Mouse (Mus musculus) right cerebral cortex, postnatal 36 days (tissue): ENCODE results near the gene Bahcc1.

Experiments
- DNase-seq, 2 experiments: peaks; one replicate each; pipeline ENCODE4 v3.0.0; 2022; ENCODE audit warnings: low spot score in 2 of 2, mixed read lengths in 1 of 2

The Bahcc1 gene

DNA sequence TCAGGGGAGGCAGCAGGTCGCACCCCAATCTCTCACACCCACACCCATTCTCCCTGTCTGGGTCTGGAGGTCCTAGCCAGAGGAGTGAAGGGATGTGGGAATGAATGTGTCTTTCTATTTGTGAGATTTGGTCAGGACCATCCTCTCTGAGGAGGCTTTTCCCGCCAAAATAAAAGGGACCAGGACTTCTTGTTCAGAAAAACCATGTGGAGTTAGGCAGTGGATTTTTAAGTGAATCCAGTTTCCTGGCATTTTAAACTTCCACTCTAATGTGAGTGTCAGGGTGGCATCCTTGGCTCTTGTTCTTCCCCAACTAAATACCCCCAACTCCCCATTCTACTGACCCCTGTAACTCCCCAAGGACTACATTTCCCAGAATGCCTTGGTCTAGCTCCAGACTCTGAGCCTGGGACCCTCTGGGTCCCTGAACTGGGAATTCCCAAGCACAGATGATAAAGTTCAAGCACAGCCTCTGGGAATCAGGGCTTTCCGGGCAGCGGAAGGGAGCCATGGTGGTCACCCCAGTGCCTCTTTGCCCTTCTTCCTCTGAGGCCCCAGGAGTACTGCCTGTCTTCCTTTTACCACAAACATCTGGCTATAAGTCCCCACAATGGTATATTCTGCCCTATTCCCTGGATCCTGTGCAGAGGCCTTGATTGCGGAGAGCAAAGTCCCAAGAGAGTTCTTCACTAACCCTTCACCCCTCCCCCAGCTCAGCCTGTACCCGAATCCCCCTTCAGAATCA is 9.4 kb downstream of the Bahcc1 start:
- DNase-seq = no peak

DNA sequence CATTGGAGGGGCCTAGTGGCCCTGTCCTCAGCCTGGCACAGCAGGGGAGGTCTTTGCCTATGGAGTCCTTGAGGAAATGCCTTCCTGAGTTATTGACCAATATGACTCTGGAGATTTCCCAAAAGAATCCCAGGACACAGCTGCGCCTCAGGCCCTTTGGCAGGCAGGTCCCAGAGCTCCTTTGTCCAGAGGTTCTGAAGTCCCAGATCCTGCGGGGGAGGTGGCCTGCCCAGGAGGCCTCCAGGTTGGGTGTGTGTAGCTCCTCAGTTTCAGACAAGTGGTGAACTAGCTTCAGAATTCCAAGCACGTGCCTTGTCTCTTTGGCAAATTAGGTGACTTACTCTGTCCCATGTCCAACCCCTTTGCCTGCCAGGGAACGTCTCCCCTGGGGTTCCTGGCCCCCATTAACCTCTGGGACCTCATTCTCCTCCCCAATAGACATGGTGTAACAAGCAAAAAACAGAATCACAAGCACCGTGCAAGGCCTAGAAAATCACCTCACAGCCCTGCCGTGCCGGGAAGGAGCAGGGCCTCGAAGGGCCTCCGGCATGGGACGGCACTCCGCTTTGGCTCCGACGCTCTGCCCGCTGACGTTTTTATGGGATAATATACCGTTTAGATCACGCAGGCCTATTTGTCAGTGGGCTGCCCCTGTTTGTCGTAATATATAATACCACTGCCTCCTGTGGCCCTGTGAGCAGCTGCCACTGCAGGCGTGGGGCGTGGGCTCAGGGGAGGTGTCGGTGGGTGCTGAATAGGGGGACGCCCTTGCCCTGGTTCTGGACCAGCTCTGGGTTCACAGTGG is 10.2 kb downstream of the Bahcc1 start:
- DNase-seq = no peak

GRCm38 (mm10) chr11:120243531-120243820 is 10.7 kb downstream of the Bahcc1 start:
- DNase-seq = no peak

DNA sequence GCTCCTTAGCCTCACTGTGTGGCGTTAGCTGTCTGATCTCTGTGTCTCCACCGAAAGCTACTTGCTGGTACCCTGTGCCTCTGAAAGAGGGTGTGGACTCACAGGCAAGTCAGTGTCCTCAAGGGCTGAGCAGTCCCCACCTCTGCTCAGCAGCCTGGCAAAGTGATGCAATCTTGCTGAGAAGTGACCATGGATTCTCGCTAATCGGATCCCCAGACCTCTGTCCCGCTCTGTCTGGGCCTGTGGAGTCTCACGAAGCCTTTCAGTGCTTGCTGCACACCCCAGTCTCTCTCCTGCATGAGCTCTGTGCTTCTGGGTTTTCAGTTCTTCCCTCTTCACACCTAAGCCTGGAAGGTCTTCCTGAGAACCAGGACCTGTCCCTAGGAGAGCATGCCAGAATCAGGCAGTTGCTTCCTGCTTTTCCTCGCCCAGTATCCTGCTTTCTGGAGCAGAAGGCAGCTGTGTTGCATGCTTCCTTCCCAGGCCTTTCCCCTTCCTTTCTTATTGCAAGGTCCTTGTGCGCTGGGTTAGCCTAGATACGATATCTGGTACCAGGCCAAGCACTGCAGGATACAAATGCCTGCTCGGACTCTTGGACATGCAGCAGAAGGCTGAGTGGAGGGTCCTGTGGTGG is 15.5 kb downstream of the Bahcc1 start:
- no peak for DNase-seq

DNA sequence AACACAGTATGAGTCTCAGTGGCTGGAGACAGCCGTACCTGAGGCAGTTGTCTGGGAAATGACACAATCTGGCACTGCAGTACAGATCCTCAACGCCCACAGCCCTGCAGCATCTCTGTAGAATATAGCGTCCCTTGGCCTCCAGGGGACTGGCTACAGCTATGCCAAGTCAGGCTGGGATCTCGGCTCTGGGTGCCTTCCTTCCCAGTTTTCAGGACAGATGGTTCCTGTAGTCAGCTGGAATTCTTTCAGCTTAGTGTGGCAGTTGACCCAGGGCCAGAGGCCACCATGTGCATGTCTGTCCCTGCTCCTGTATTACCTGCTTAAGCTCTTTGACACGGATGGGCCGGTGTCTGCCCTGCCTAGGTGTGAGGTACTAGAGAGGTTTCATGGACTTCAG is 16.2 kb downstream of the Bahcc1 start:
- DNase-seq = no peak

DNA sequence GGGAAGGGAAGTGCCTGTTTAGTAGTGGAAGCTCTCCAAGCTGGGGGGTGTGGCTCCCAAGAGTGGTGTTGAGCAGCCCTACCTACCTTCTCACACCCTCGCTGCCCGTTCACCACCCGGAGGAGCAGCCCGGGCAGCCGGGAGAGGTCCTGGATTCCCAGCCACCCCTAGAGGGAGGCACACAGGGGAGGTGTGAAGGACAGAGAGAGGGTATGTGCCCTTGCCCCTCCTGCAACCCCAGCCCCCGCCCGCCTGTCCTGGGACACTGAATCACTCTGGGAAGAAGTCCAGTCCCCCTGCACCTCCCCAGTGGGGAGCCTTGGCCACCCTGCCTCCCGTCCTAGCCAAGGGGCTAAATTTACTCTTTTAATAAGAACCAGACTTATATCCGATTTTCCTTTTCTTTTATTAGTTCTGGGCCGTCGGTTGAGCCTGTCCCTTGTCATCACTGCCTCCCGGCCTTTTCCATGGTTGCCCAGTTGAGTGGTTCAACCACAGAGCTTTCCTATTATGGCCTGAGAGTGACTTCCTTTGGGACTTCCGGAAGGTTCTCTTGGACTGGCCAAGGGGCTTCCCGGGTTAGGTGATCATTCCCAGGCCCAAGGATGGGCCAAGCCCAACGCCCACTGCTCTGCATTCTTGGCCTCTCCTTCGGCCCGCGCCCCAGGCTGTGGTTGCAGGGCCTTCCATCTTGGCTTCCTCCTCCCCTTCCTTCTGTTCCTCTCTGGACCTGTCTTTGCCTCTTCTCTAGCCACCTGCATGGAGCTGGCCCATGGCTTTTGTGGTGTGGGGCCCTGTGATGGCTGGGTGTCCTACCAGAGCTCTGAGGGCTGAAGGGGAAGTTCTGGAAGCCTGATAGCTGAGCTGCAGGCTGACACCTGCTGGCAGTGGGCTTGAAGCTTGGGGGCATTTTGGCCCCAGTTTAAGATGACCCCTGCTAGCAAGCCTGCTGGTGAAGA is 18.5 kb downstream of the Bahcc1 start:
- DNase-seq = no peak

DNA sequence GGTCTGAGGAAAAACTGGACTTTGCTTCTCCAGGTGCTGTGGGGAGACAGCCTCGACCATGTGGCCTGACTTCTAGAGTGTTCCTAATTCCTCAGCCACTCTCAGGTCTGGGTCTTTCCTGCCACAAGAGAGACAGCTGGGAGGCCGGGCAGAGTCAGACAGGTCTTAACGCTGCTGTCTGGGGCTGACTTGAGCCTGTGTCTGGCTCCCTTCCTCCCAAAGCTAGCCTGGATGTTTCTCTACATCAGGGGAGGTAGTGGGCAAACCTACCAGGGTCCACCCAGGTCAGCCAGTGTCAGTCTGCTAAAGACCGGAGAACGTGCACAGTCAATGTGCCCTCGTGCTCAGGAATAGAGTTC is 19.2 kb downstream of the Bahcc1 start:
- no peak for DNase-seq

- DNase-seq = no peak
These were observed 19.7 kb downstream of the Bahcc1 start for GRCm38 (mm10) chr11:120252398-120252797.

- no peak for DNase-seq
These were observed 20.3 kb downstream of the Bahcc1 start for GRCm38 (mm10) chr11:120252843-120253645.

DNA sequence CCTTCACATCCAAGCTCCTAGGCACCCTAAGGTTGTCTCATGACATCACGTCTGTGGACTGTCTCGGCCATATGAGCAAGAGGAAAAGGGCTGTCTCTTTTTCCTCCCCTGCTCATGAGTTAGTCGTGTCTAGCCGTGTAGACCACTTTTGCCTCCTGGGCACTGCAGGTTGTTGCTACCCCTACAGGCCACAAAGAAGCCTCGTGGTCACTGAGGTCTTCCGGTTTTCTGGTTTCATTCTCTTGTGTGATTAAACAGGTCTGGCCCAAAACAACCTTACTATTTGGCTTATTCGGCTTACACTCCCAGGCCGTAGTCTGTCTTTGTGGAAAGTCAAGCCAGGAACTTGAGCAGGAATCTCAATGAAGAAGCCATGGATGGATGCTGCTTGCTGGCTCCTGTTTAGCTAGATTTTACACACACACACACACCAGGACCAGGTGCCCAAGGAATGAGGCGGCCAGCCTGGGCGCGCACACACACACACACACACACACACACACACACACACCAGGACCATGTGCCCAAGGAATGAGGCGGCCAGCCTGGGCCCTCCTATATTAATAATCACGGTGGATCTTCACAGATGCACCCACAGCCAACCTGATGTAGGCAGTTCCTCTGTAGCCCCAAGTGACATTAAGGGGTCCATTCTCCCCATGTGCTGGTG is 21.0 kb downstream of the Bahcc1 start:
- DNase-seq = no peak

GRCm38 (mm10) chr11:120254420-120254819 is 21.7 kb downstream of the Bahcc1 start:
- DNase-seq = no peak

- DNase-seq = no peak
These were observed 22.3 kb downstream of the Bahcc1 start for GRCm38 (mm10) chr11:120255038-120255437.

DNA sequence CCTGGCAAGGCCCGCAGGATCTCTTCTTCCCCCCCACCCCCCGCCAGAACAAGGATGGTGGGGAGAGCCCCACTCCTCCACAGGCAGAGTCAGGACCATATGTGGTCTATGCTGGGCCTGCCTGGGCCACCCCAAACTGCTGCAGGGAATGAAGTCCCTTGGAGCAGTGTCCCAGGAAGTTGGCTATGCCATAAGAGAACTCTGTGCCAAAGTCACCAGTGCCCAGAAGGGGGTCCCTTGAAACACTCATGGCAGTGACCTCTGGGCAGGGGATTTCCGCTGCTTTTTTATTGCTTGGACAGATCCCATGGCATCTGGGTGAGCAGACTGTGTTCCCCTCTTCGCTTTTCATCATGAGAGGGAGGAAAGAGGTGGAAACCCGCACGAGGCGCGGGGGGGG is 22.8 kb downstream of the Bahcc1 start:
- no peak for DNase-seq

- DNase-seq = no peak
These were observed 23.4 kb downstream of the Bahcc1 start for GRCm38 (mm10) chr11:120256108-120256507.

DNA sequence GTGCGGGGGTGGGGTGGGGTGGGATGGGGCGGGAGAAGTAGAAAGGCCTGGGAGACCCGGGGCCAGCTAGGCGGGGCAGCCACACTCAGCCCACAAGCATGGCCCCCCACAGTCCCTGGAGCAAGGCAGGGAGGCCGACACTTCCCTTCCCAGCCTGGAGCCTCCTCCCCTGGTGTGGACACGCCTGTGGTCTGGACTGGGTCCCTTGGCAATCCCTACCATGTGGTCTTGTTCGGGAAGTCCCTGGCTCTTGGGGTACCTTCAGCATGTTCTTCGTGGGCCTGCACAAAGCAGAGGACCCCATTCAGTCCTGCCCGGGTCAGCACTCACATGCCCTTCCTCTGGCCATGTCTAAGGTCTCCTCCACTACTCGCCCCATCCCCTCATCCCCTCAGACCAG is 23.8 kb downstream of the Bahcc1 start:
- no peak for DNase-seq

DNA sequence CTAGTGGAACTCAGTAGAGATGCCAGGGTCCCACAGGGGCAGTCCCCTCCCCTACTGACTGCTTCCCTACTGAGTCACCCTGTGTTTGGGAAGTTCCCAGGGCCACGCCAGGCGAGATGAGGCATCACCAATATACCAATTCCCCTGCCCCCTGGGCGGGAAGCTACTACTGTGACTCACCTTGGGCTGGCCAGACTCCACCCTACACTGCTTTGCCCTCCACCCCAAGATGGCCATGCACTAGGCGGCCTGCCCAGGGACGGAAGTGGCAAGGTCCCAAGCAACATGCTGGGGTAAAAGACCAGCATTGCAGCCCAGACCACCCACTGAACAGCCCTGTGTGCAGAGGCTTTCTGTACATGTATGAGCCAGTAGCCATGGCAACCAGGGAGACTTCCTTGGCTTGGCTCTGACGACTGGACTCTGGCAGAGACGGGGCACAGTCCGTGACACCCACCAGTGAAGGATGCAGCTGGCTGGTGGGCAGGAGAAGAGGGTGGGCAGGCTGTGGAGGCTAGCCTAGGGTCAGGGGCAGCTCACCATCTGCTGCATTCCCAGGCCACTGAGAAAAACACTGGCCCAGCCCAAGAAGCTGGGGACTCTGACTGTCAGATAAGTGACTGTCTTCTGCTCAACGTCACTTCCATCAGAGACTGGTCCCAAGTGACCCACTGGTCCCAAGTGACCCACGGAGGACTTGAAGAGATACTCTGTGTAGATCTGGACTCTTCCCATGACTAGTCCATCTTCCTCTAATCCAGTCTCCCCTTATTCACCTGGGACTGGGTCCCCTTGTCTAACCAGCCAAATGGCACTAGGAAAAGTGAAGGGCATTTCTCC is 24.5 kb downstream of the Bahcc1 start:
- no peak for DNase-seq

DNA sequence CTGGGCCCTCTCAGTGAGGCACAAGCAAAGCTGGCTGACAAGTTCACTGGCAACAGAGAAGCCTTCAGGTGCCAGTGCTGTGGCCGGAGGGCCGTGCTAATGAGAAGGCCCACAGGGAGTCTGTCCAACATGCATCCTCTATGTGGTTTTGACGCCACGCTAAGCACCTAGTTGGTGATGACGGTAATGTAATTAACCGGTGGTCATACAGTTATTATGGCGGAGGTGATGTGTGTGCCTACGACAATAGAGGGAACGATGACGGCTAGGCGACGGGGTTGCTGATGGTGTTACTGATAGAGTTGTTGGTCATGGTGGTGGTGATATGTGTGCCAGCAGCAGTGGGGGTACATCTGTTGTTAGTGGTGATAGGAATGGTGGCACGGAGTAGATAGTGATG is 25.2 kb downstream of the Bahcc1 start:
- DNase-seq = no peak

DNA sequence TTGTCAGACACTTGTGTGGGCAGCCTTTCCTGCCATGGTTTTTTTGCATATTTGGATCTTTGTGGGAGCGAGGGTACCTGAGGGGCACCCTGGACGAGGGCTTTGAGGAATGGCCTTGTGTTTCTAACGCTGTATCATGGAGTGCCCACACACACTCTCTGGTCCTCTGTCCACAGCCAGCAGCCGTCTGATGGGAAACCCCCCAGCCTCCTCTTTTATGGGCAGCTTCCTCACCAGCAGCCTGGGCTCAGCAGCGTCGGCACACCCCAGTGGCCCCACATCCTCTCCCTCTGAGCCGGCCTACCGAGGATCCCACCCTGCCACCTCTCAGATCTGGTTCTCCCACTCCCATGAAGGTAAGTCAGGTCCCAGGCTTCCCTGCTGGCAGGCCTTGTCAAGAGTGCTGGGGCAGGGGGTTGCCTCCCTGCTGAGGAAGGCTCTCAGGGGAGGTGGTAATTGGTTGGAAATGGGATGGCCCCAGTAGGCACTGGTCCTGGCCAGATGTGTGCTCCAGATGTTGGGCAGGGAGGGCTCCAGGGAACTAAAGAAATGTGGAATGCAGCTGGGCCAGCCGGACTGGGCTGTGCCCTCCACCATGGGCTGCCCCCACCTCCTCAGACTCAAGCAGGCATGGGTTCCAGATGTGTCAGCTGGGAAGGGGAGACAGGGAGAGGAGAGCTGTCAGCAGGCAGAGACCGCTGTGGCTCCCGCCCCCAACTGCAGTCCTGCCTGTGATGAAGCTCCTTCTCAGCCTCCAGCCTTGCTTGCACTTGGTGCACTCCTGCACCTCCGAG is 26.3 kb downstream of the Bahcc1 start:
- no peak for DNase-seq
